Mouse (Mus musculus): Measurements from ENCODE around the gene Socs3. TPM values are rescaled to one million over a fixed set of nuclear protein-coding genes. Genes with fewer than 3 reads are reported as not detected.
A peak's percentile ranks its signal among the peaks of the same experiment; 100 is the strongest.

The Socs3 gene
- polyA plus RNA-seq, 1 experiment from 2014 or later, result 13.5 TPM

DNA sequence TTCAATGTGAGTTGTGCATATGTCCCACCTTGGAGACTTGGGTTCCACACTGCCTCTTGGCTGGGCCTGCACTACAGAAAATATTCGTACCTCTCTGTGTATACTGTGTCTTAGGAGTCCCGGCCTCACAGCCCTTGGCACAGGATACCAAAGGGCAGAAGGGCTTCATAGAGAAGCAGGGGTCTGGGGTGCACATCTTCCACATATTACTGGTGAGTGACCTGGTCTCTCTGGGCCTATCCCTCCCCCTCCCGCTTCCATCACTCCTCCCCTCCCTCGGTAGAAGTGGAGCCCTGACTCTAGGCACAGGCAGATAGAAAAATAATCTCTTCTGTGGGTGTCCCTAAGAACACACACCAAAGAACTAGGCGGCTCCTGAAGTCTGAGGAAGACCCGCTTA, 38.3 kb downstream of the Socs3 start:
- Histone ChIP-seq H3K4me2 (no peak overlapping the region), H3K4me3 (no peak overlapping the region), H3K9me3 (no peaks in the 10 kb centered on the region), H3K27me3 (peaks cover 22% of the 10 kb centered on the region; the same call in 1 of the 2 replicates), H3K9ac (no peak overlapping the region), H3K27ac (no peak overlapping the region), H3K36me3 (no peaks in the 10 kb centered on the region), H3K4me1 (peaks cover 57% of the 10 kb centered on the region)
- no peak for ATAC-seq (ENCODE audit: borderline replicate concordance, extremely low read depth, low FRiP score, low TSS enrichment)
- 63% methylated on average over 6 of the region's 6 CpGs for WGBS

DNA sequence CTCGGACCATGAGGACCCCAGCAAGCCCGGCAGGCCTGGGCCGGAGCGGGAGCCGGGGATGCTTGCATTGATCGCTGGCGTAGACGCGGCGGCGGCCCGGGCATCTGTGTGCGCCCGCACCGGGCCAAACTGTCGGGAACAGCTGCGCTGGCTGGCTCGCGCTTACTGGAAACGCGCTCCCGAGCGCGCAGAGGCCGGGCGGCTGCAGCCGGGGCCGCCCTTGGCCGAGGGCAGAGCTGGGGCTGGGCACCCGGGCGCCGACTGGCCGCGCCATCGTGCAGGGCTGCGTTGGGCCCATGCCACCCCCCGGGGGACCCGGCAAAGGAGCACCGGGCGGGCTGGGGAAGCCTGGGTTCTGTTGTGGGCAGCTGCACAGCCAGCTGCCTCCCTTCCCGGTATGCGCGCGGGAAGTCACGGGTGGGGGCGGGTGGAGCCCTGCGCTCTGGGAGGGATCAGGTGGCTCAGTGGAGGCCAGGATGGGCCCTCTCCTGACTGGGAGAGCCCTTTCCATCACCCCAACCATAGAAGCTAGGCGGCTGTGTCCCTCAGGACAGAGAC, 39.0 kb downstream of the Socs3 start:
- H3K4me1 ChIP-seq, result peaks cover 50% of the 10 kb centered on the region

DNA sequence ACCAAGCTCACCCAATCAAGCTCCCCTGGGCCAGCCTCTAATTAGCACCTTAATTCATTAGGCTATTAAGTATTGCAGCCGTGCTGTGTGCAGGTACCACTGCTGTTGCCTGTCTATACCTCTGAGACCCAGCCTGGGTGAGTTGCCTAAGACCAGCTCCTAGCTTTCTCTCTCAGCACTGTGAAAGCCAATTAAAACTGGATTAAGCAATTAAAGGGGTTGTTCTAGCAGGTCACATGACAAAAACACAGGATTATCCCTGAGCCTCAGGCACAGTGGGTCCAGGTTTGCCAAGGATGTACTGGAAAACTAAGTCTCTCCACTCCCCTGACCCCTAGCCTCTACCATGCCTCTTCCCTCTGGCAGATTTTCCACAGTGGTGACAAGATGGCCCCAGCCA, 44.3 kb downstream of the Socs3 start:
- H3K27ac ChIP-seq, result no peak overlapping the region
- no peak for ATAC-seq (ENCODE audit: borderline replicate concordance, extremely low read depth, low FRiP score, low TSS enrichment)
- H3K27me3 ChIP-seq, result peaks cover 11% of the 10 kb centered on the region; the same call in 1 of the 2 replicates
- no peak overlapping the region for H3K4me2 ChIP-seq
- H3K4me3 ChIP-seq, result no peak overlapping the region
- H3K9me3 ChIP-seq, result no peaks in the 10 kb centered on the region
- no peak overlapping the region for H3K9ac ChIP-seq
- WGBS, result 96% methylated on average over 1 of the region's 1 CpGs
- peaks cover 2% of the 10 kb centered on the region; the same call in 1 of the 2 replicates for H3K4me1 ChIP-seq
- H3K36me3 ChIP-seq, result no peaks in the 10 kb centered on the region

More for the DNA sequence above, 39.0 kb downstream of the Socs3 start:
- Histone ChIP-seq H3K9ac (peak overlapping the region; percentile 23), H3K27ac (no peak overlapping the region), H3K4me3 (peak overlapping the region; percentile 42), H3K4me2 (peak overlapping the region; percentile 92), H3K36me3 (no peaks in the 10 kb centered on the region), H3K9me3 (no peaks in the 10 kb centered on the region), H3K27me3 (peaks cover 22% of the 10 kb centered on the region; the same call in 1 of the 2 replicates)
- ATAC-seq (ENCODE audit: borderline replicate concordance, extremely low read depth, low FRiP score, low TSS enrichment), result peak; percentile 8; the same call in 1 of the 2 replicates
- WGBS, result 2% methylated on average over 48 of the region's 48 CpGs

DNA sequence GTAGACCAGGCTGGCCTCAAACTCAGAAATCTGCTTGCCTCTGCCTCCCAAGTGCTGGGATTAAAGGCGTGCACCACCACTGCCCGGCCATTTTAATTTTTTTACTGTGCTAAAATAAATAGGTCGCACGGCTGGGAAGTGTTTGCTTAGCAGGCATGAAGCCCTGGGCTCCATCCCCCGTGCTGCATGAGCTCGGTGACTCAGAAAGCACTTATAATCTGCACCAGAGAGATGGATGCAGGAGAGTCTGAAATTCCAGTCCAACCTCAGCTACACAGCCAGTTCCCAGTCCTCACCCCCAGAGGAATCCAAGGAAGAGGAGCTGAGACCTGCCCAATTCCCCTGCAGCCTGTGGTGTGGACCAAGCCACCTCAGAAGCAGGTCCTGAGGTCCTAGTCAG, 45.4 kb downstream of the Socs3 start:
- no peaks in the 10 kb centered on the region for H3K36me3 ChIP-seq
- 41% methylated on average over 6 of the region's 6 CpGs for WGBS
- H3K4me2 ChIP-seq, result no peak overlapping the region
- H3K9me3 ChIP-seq, result no peaks in the 10 kb centered on the region
- H3K9ac ChIP-seq, result no peak overlapping the region
- H3K27me3 ChIP-seq, result peaks cover 2% of the 10 kb centered on the region; the same call in 1 of the 2 replicates
- no peak overlapping the region for H3K27ac ChIP-seq
- no peaks in the 10 kb centered on the region for H3K4me1 ChIP-seq
- no peak for ATAC-seq (ENCODE audit: borderline replicate concordance, extremely low read depth, low FRiP score, low TSS enrichment)
- H3K4me3 ChIP-seq, result no peak overlapping the region

DNA sequence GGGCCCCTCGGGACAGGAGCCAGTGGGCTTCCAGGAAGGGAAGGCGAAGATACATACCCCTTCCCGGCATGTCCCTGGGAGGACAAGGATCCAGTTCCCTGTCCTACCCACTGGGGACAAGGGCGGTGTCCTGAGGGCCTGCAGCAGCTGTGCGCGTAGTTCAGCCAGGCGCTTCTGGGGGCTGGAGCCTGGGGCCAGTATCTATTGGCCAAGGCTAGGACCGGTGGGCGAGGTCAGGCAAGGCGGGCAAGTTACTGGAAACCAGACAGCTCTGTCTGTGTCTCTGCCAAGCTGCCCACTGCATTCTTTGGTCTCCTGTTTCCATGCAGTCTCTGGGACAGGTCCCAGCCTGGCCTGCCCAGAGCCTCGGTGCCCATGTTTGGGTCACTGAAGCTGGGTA, 46.6 kb downstream of the Socs3 start:
- H3K9ac ChIP-seq, result no peak overlapping the region
- no peak overlapping the region for H3K4me3 ChIP-seq
- no peaks in the 10 kb centered on the region for H3K27me3 ChIP-seq
- H3K27ac ChIP-seq, result no peak overlapping the region
- no peaks in the 10 kb centered on the region for H3K9me3 ChIP-seq
- no peak overlapping the region for H3K4me2 ChIP-seq
- ATAC-seq (ENCODE audit: borderline replicate concordance, extremely low read depth, low FRiP score, low TSS enrichment), result no peak
- WGBS, result 84% methylated on average over 11 of the region's 11 CpGs
- H3K36me3 ChIP-seq, result no peaks in the 10 kb centered on the region
- no peaks in the 10 kb centered on the region for H3K4me1 ChIP-seq

DNA sequence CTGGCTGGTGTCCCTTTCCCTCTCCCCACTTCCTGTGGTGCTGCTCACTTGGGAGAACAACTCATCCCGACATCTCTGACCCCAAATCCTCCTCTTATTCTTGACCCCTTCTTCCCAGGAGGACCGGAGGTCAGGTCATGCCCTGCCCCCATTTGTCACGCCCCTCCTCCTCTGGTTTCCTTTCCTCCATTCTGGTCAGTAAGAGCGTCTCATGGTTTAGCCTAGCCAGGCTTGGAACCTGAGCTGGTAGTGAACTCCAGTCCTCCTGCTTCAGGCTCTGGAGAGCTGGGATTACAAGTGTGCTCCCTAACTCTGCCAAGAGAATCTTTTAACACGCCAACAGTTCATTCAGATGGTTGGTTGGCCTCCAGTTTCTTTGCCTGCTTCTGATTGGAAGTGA, 50.6 kb downstream of the Socs3 start:
- Histone ChIP-seq H3K4me2 (no peak overlapping the region), H3K4me3 (no peak overlapping the region), H3K4me1 (0 out of 2 replicates have a peak, but pooled peaks cover 4% of the 10 kb centered on the region), H3K27me3 (no peaks in the 10 kb centered on the region), H3K36me3 (no peaks in the 10 kb centered on the region), H3K27ac (no peak overlapping the region), H3K9me3 (0 out of 2 replicates have a peak, but pooled peaks cover 5% of the 10 kb centered on the region), H3K9ac (no peak overlapping the region)
- WGBS, result 20% methylated on average over 5 of the region's 5 CpGs
- no peak for ATAC-seq (ENCODE audit: borderline replicate concordance, extremely low read depth, low FRiP score, low TSS enrichment)

DNA sequence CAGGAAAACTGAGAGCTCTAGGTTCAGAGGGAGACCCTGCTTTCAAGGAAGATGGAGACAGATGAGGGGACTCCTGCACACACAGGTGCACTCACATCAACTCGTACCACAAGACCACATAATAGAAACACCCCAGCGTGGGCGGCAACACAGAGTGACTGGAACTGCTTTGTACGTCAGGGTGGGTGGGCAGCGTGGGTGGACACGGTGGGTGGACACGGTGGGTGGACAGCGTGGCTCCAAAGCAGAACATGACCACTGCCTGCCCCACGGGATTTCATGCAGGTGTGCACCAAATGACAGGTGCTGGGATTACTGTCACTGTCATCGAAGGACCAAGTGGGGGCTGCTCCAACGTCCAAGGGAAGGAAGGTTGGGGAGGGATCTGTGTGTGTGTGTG, 51.3 kb downstream of the Socs3 start:
- Histone ChIP-seq H3K4me2 (no peak overlapping the region), H3K27me3 (no peaks in the 10 kb centered on the region), H3K27ac (no peak overlapping the region), H3K36me3 (no peaks in the 10 kb centered on the region), H3K4me3 (no peak overlapping the region), H3K9me3 (0 out of 2 replicates have a peak, but pooled peaks cover 5% of the 10 kb centered on the region), H3K9ac (no peak overlapping the region), H3K4me1 (0 out of 2 replicates have a peak, but pooled peaks cover 4% of the 10 kb centered on the region)
- ATAC-seq (ENCODE audit: borderline replicate concordance, extremely low read depth, low FRiP score, low TSS enrichment), result no peak
- 77% methylated on average over 11 of the region's 11 CpGs for WGBS

Small RNA genes within 50 kb of the gene (microRNA-seq; reads per million reads assigned to microRNA genes)
- not detected for gene Mir6933

Other genes with a start within 250 kb of the Socs3 start
- gene Tmc8, start 188.0 kb downstream of the Socs3 start, polyA plus RNA-seq (2015; fragmentation: Nextera tagmentation; extraction: Ambion mirVana), result 3.0 and 3.2 TPM in 2 replicates
- gene Tmc6, start 187.8 kb downstream of the Socs3 start, polyA plus RNA-seq (2015; fragmentation: Nextera tagmentation; extraction: Ambion mirVana), result 24.2 and 24.7 TPM in 2 replicates
- 0.32 and 0.74 TPM in 2 replicates for gene 6030468B19Rik, start 172.4 kb downstream of the Socs3 start, polyA plus RNA-seq (2015; fragmentation: Nextera tagmentation; extraction: Ambion mirVana)
- gene Gm20708, start 160.4 kb downstream of the Socs3 start, polyA plus RNA-seq (2015; fragmentation: Nextera tagmentation; extraction: Ambion mirVana), result 0.24 TPM in 1 of 2 replicates, not detected in the other
- gene Syngr2, start 160.4 kb downstream of the Socs3 start, polyA plus RNA-seq (2015; fragmentation: Nextera tagmentation; extraction: Ambion mirVana), result 63.3 and 73.7 TPM in 2 replicates
- 3.8 and 5.3 TPM in 2 replicates for gene Afmid, start 144.1 kb downstream of the Socs3 start, polyA plus RNA-seq (2015; fragmentation: Nextera tagmentation; extraction: Ambion mirVana)
- gene Tk1, start 144.0 kb downstream of the Socs3 start, polyA plus RNA-seq (2015; fragmentation: Nextera tagmentation; extraction: Ambion mirVana), result 145 and 147 TPM in 2 replicates
- 352 and 368 TPM in 2 replicates for gene Birc5, start 120.8 kb downstream of the Socs3 start, polyA plus RNA-seq (2015; fragmentation: Nextera tagmentation; extraction: Ambion mirVana)
- gene Tmem235, start 109.3 kb downstream of the Socs3 start, polyA plus RNA-seq (2015; fragmentation: Nextera tagmentation; extraction: Ambion mirVana), result not detected in 2 replicates
- 5.0 and 5.4 TPM in 2 replicates for gene Tha1, start 96.6 kb downstream of the Socs3 start, polyA plus RNA-seq (2015; fragmentation: Nextera tagmentation; extraction: Ambion mirVana)
- gene Pgs1, start 16.2 kb upstream of the Socs3 start, polyA plus RNA-seq (2015; fragmentation: Nextera tagmentation; extraction: Ambion mirVana), result 37.7 and 42.2 TPM in 2 replicates
- 0.19 and 0.20 TPM in 2 replicates for gene Dnah17, start 160.6 kb upstream of the Socs3 start, polyA plus RNA-seq (2015; fragmentation: Nextera tagmentation; extraction: Ambion mirVana)

All from lung, embryonic 15.5 days (tissue).